Mouse (Mus musculus): ENCODE measurements around the gene Zwint. TPM values are rescaled to one million over a fixed set of nuclear protein-coding genes. Genes with fewer than 3 reads are reported as not detected.

The Zwint gene
- polyA plus RNA-seq (2012; rRNA removed; ENCODE audit: low replicate concordance), result 82.4 and 145 TPM in 2 replicates

DNA sequence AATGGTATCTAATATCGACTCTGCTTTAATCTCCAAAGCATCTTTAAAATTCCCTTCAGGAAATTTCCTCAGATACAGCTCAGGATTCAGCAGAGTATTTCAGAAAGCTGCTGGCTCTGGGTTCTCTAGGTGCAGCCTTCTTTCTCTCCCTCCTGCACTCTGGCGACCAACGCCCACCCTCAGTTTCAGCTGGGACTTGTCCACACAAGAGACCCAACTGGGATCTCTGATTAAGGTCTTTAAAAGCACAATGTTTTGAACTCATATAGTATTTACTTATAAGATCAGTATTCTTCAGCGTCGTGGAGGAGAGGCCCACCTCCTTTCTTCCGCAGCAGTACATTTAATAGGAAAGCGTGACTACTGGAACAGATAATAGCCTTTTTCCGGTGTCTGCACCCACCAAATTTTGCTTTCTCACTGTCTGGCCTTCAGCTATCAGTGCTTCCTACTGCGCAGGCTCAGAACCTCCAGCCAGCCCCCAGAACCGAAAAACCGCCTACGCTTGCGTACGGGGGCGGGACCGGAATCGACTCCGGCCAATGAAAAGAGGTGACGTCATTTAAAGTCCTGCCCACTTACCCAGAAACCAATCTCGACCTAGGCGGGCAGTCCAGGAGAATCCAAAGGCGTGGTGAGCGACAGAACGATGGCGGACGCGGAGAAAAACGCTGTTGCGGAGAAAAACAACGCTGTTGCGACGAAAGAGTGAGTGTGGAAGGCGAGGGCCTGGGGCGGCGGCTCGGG, at the start of gene Zwint:
Zwint (plus strand) TSS at position 576 of the 747 bp plus-strand sequence.

